Mouse (Mus musculus): ENCODE results near the gene Cyb5r4. TPM values are rescaled to one million over a fixed set of nuclear protein-coding genes. Genes with fewer than 3 reads are reported as not detected.

Gene Cyb5r4
- polyA plus RNA-seq, 1 experiment: 8.3 TPM

DNA sequence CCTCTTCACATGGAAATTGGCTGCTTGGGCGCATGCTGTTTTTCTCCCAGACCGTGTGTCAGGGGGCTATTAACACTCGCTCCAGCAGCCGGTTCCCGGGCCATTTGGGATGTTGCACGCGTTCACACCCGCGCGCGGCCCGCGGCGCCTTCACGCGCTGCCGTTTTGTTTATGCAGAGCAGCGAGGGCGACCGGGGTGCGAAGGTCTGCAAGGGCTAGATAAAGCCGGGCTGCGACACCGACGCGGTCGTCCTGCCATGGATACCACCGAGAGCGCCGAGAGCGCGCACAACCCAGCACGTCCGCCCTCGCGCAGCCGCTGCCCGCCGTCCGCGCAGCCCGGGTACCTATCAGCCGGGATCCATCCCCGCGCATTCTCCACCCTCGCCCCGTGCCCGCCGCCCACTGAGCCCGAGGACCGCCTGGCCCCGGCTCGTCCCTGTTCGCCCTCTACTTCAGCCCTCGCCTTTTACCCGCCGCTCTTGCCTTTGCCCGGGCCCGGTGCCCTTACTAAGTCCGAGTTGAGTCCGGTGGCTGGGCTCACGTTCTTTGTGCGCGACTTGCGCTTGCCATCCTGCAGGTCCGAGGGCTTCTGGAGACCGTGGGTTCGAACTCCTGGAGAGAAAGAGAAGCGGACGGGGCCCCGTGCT lies 6.4 kb upstream of the Cyb5r4 start, which contains the start of gene Ripply2:
TSS of gene Ripply2 (plus strand) at position 250 of the 650 bp plus-strand sequence.
- peaks cover 56% of the 10 kb centered on the region for H3K27me3 ChIP-seq (replicated peaks)
- H3K4me1 ChIP-seq: peaks cover 17% of the 10 kb centered on the region
- TF ChIP-seq FLI1 (IDR thresholded peaks at IDR 0.05; ENCODE audit: low read length): no peak
- TF ChIP-seq GATA1 (IDR thresholded peaks at IDR 0.05; ENCODE audit: borderline replicate concordance, low read length): no peak
- peak within 1 kb of the TSS; percentile 91 for H3K4me3 ChIP-seq (replicated peaks)
- no peaks in the 10 kb centered on the region for H3K9me3 ChIP-seq
- no peaks in the 10 kb centered on the region for H3K36me3 ChIP-seq (replicated peaks; ENCODE audit: low read length)

DNA sequence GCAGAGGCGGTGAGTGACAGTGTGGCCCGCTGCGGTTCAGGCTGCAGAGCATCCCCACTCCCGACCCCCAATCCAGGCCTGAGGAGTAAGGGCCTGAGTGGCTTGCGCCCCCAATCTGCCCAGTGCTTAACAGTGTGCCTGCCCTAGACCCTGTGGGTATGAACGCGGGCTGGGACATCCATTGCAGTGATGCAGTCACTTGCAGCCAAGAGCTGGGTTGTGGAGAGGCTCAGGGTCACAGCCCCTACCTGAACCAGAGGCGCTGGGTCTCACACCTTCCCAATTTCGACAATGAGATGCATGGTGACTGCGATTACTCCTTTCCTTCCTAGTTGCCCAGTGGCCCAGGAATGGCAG lies 5.9 kb upstream of the Cyb5r4 start:
- Histone ChIP-seq H3K36me3 (replicated peaks; ENCODE audit: low read length) (no peaks in the 10 kb centered on the region), H3K9me3 (no peaks in the 10 kb centered on the region), H3K27me3 (replicated peaks) (peaks cover 56% of the 10 kb centered on the region), H3K4me1 (peaks cover 21% of the 10 kb centered on the region), H3K4me3 (replicated peaks) (peak overlapping the region; percentile 91)
- TF ChIP-seq GATA1 (IDR thresholded peaks at IDR 0.05; ENCODE audit: borderline replicate concordance, low read length) (no peak), FLI1 (IDR thresholded peaks at IDR 0.05; ENCODE audit: low read length) (no peak)

DNA sequence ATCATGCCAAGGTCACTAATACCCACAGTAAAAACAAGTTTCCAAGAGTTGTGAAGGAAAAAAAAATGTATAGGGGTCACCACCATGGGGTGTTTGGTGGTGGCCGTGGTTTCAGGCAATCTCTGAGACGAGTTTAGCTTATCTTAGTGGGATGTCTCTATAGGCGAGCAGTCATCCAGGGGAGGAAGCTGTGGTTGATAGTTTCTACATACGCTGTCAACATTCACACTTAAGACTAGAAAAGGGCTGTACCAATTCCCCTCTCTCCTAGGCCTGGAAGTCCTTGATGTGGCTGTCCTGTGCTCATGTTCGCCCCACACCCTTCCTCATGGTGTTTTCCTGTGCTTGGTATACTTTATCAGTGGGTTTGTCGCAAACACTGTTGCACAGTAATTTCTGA lies 4.0 kb downstream of the Cyb5r4 start:
- Histone ChIP-seq H3K4me1 (peaks cover 33% of the 10 kb centered on the region), H3K4me3 (replicated peaks) (peak overlapping the region; percentile 70)

DNA sequence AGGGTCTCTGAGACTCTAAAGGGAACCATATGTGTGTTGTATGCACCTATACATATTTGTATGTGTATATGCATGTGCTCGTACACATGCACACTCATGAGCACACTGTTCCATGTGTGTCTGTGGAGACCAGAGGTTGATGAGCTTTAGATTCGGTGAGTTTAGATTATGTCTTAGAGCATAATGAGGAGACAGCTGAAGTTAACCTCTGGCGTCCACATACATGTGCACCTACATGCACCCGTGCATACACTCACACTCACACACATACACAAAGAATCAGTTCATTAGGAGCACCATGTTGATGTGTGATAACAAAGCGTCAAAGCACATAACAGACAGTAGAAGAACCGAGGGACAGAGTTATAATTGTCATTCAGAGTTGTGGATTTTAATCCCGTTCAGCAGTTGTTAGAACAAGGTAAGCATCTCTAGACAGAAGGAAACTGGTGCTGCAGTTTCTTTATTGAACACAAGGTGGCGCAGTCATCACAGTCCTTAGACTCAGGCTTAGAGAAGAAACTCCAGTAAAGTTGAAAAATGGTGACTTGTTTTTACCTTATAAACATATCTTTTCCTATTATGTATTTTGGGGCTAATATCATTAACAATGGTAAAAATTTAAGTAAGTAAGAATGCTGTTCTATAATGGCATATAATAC lies 5.7 kb downstream of the Cyb5r4 start:
- no peak overlapping the region for H3K4me3 ChIP-seq (replicated peaks)
- peaks cover 26% of the 10 kb centered on the region for H3K4me1 ChIP-seq
- TF ChIP-seq FLI1 (IDR thresholded peaks at IDR 0.05; ENCODE audit: low read length) (no peak), GATA1 (IDR thresholded peaks at IDR 0.05; ENCODE audit: borderline replicate concordance, low read length) (no peak)

More for the DNA sequence above, 4.0 kb downstream of the Cyb5r4 start:
- H3K27me3 ChIP-seq (replicated peaks): no peaks in the 10 kb centered on the region
- TF ChIP-seq FLI1 (IDR thresholded peaks at IDR 0.05; ENCODE audit: low read length) (no peak), GATA1 (IDR thresholded peaks at IDR 0.05; ENCODE audit: borderline replicate concordance, low read length) (no peak)
- H3K36me3 ChIP-seq (replicated peaks; ENCODE audit: low read length): peaks cover 24% of the 10 kb centered on the region
- no peaks in the 10 kb centered on the region for H3K9me3 ChIP-seq

DNA sequence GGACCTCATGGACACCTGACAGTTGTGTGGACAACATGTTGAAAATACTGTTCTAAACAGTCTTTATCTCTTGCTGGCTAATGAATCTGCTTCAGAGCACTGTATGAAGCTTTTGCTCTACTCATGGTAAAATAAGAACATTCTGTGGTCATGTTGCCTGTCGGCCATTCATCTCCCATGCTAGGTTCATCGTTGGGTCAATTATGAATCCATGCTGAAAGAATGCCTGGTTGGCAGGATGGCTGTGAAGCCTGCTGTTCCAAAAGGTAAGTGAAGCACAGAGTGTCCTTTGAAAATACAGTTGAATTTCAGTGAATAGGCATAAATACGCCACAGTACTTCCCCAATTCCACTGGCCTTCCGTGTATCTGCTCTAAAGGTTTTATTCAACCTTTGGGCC lies 10.4 kb downstream of the Cyb5r4 start:
- H3K9me3 ChIP-seq: no peaks in the 10 kb centered on the region

More for the DNA sequence above, 5.7 kb downstream of the Cyb5r4 start:
- Histone ChIP-seq H3K27me3 (replicated peaks) (no peaks in the 10 kb centered on the region), H3K36me3 (replicated peaks; ENCODE audit: low read length) (peaks cover 39% of the 10 kb centered on the region), H3K9me3 (no peaks in the 10 kb centered on the region)

DNA sequence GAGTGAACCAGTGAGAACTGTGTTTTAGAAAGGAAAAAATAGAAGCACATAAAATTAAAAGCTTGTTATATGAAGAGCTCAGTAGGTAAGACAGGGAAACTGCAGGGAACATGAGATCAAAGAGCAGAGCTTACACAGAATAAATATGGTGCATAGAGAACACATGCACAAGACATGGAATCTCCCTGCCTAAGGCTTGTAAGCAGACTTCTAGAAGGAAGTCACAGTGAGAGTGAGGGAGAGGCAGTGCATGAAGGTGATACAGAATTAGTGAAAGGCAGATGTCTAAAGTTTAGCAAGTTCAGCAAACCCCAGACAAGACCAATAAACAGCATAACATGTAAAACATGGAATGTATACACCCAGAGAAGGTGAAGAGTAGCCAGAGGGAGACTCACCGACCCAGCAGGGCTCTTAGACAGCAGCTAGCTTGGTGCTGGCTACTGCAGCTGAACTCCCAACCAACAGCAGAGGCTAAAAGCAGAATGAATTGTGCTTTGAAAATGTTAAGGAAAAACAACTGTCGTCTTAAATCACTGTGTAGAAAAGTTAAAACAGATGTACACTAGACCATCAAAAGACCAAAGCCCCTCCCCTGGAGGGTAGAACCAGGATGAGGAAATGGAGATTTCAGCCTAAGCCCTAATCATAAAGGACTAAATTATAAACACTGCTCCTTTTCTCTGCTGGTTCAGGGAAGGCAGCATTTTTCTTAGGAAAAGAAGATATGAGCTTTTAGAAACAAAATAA lies 13.2 kb downstream of the Cyb5r4 start:
- no peak for TF ChIP-seq FLI1 (IDR thresholded peaks at IDR 0.05; ENCODE audit: low read length)
- no peak for TF ChIP-seq GATA1 (IDR thresholded peaks at IDR 0.05; ENCODE audit: borderline replicate concordance, low read length)
- Histone ChIP-seq H3K36me3 (replicated peaks; ENCODE audit: low read length) (peaks cover 70% of the 10 kb centered on the region), H3K9me3 (no peaks in the 10 kb centered on the region), H3K4me1 (no peaks in the 10 kb centered on the region), H3K4me3 (replicated peaks) (no peak overlapping the region), H3K27me3 (replicated peaks) (no peaks in the 10 kb centered on the region)

More for the DNA sequence above, 10.4 kb downstream of the Cyb5r4 start:
- TF ChIP-seq FLI1 (IDR thresholded peaks at IDR 0.05; ENCODE audit: low read length): no peak
- no peak for TF ChIP-seq GATA1 (IDR thresholded peaks at IDR 0.05; ENCODE audit: borderline replicate concordance, low read length)
- Histone ChIP-seq H3K27me3 (replicated peaks) (no peaks in the 10 kb centered on the region), H3K4me1 (0 out of 2 replicates have a peak, but pooled peaks cover 4% of the 10 kb centered on the region), H3K4me3 (replicated peaks) (no peak overlapping the region), H3K36me3 (replicated peaks; ENCODE audit: low read length) (peaks cover 72% of the 10 kb centered on the region)

DNA sequence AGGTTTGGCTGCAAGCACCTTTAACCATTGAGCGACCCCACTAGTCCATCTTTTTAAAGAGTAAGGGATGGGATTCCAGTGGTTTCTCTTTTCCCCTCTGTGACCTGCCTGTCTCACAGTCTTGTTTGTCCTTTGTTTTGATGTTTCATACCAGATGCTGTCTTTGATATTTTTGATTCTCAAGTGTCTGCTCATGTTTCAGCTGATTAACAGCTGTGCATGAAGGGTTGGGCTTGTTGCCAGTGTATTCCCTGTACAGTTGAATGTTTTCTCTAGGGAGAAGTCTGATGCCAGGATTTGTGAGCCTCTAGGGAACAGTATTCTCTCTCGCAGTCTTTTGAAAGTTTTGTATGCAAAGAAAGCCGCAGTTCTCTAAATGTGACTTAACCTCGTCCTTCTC lies 27.6 kb downstream of the Cyb5r4 start:
- no peaks in the 10 kb centered on the region for H3K4me1 ChIP-seq
- no peaks in the 10 kb centered on the region for H3K27me3 ChIP-seq (replicated peaks)
- TF ChIP-seq FLI1 (IDR thresholded peaks at IDR 0.05; ENCODE audit: low read length): no peak
- no peak for TF ChIP-seq GATA1 (IDR thresholded peaks at IDR 0.05; ENCODE audit: borderline replicate concordance, low read length)
- peaks cover 66% of the 10 kb centered on the region for H3K36me3 ChIP-seq (replicated peaks; ENCODE audit: low read length)
- no peak overlapping the region for H3K4me3 ChIP-seq (replicated peaks)
- H3K9me3 ChIP-seq: no peaks in the 10 kb centered on the region

DNA sequence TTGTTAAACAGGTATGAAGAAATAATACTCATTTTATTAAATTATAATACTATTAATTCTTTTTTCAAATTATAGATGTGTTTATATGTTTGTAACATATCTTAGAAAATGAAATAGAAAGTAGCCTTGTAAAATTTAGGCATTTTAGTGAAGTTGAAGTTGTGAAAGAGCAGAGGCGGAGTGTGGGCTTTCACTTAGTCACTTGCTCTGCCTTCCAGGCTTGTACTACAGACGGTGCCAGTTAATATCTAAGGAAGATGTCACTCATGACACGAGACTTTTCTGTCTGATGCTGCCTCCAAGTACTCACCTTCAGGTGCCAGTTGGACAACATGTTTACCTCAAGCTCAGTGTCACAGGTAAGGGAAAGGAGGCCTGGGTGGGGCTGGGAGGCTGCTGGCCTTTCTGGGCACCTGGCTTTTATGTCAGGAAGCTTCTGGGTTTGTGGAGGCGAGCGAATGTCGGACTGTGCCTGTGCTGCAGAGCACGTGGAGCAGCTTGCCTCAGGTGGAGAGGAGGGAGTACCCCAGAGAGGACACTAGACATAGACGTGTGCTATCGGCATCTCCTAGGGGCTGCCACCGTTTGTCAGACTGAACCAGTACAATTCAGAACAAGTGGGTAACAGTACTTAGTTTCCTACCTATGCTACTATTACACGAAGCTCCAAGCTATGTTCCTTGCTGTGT lies 33.9 kb downstream of the Cyb5r4 start:
- Histone ChIP-seq H3K36me3 (replicated peaks; ENCODE audit: low read length) (peaks cover 63% of the 10 kb centered on the region), H3K27me3 (replicated peaks) (no peaks in the 10 kb centered on the region), H3K4me3 (replicated peaks) (no peak overlapping the region), H3K9me3 (no peaks in the 10 kb centered on the region), H3K4me1 (no peaks in the 10 kb centered on the region)
- TF ChIP-seq FLI1 (IDR thresholded peaks at IDR 0.05; ENCODE audit: low read length) (no peak), GATA1 (IDR thresholded peaks at IDR 0.05; ENCODE audit: borderline replicate concordance, low read length) (no peak)

DNA sequence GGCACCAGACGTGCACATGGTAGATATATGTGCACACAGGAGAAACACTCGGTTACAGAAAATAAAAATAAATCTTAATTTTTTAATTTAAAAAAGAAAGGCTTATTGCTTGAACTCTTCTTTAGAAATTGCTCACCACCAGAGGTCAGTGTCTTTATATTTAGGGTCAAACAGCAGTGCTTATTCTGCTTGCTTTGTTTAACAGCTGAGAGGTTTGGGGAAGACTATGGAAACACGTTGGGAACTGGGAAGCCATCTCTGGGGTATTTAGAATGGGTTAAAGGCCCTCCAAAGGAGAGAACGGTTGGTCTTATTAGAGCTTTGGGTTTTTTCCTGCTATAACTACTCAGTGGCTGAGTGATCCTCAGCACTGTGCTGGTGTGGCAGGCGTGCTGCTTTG lies 40.5 kb downstream of the Cyb5r4 start:
- TF ChIP-seq FLI1 (IDR thresholded peaks at IDR 0.05; ENCODE audit: low read length) (no peak), GATA1 (IDR thresholded peaks at IDR 0.05; ENCODE audit: borderline replicate concordance, low read length) (no peak)
- H3K27me3 ChIP-seq (replicated peaks): no peaks in the 10 kb centered on the region

More for the DNA sequence above, 40.5 kb downstream of the Cyb5r4 start:
- Histone ChIP-seq H3K9me3 (no peaks in the 10 kb centered on the region), H3K4me3 (replicated peaks) (no peak overlapping the region), H3K36me3 (replicated peaks; ENCODE audit: low read length) (peaks cover 71% of the 10 kb centered on the region), H3K4me1 (no peaks in the 10 kb centered on the region)

All from megakaryocyte, embryonic 14.5 days (primary cell).